Mouse (Mus musculus) liver, postnatal 0 days (tissue): ENCODE data around the gene Rara.

ENCODE experiments used
- CTCF ChIP-seq: sonication (generic); IDR thresholded peaks from 2 replicates; pipeline ENCODE4 v1.5.1; 2016; ENCODE audit warnings: antibody characterized with exemption, low read depth
- EP300 ChIP-seq: IDR thresholded peaks from 2 replicates; pipeline ENCODE4 v1.6.1; 2016; ENCODE audit warnings: antibody characterized with exemption, low read depth, mild to moderate bottlenecking

DNA sequence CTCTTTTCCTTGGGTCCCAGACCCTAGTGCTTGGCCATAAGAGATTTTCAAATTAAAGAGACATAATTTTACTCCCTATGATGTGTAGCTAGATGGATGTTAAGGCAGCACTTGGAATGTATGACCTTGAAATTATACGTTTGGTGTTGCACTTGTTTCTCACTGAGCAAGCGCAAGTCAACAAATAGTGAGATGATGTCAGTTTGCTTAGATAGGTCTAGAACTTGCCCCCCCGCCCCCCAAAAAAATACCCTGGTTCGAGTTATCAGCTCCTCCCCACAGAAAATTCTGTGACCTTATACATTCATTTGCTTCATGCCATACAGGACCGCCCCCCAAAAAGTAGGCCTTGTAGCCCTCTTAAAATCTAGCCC is 20.6 kb upstream of the Rara start:
- TF ChIP-seq EP300, result no peak
- no peak for TF ChIP-seq CTCF
